Mouse (Mus musculus) olfactory bulb, adult 2 months (tissue): ENCODE results near the gene C3. TPM values are rescaled to one million over a fixed set of nuclear protein-coding genes. Genes with fewer than 3 reads are reported as not detected.

ENCODE experiments used
- H3K27ac ChIP-seq: fragments of 200-500 bp; 2 replicates; pipeline ENCODE4 v1.5.1; 2012; ENCODE audit warnings: low read depth, low read length; ENCODE audit not compliant: insufficient read depth
- H3K4me1 ChIP-seq: fragments of 200-500 bp; 2 replicates; pipeline ENCODE4 v1.6.1; 2012; ENCODE audit warnings: low read length; ENCODE audit not compliant: control insufficient read depth, insufficient read depth
- H3K4me3 ChIP-seq: fragments of 200-500 bp; 2 replicates; pipeline ENCODE4 v1.5.1; 2012; ENCODE audit warnings: mild to moderate bottlenecking, low read depth, low read length, moderate library complexity; ENCODE audit not compliant: insufficient read depth
- CTCF ChIP-seq: fragments of 200-500 bp; IDR thresholded peaks from 2 replicates; pipeline ENCODE4 v1.5.1; 2012; ENCODE audit warnings: low read depth, mild to moderate bottlenecking, low read length, moderate library complexity; ENCODE audit not compliant: insufficient read depth
- POLR2A ChIP-seq: fragments of 200-500 bp; IDR thresholded peaks from 2 replicates; pipeline ENCODE4 v1.6.1; 2012; ENCODE audit warnings: mild to moderate bottlenecking, low read depth, low read length, moderate library complexity; ENCODE audit not compliant: insufficient read depth
- WGBS: fragments of 180-500 bp; shearing (Covaris S2); methylation state at CpG from one replicate; pipeline ENCODE4 v1.1.7; 2018; 5-methylcytosine and 5-hydroxymethylcytosine counted together
- polyA plus RNA-seq: library from polyadenylated mRNA; stranded (reverse); fragments of >200 nt; gene quantifications from 2 replicates; pipeline ENCODE4 v1.2.4, GENCODE M21; 2012; ENCODE audit warnings: low replicate concordance; ENCODE audit not compliant: missing spikeins, insufficient read depth, insufficient read length

C3 gene
- polyA plus RNA-seq, 1 experiment, result not detected

GRCm38 (mm10) chr17:57232200-57232599 lies 4.3 kb upstream of the C3 start:
- no peaks in the 10 kb centered on the region for H3K4me1 ChIP-seq
- no peak overlapping the region for H3K4me3 ChIP-seq
- 86% methylated on average over 1 of the region's 1 CpGs for WGBS
- TF ChIP-seq POLR2A, result no peak
- H3K27ac ChIP-seq, result no peak overlapping the region

- Histone ChIP-seq H3K4me1 (no peaks in the 10 kb centered on the region), H3K4me3 (no peak overlapping the region), H3K27ac (no peak overlapping the region)
- TF ChIP-seq POLR2A, result no peak
- TF ChIP-seq CTCF, result no peak
Observed at GRCm38 (mm10) chr17:57231321-57231771, 3.4 kb upstream of the C3 start.

GRCm38 (mm10) chr17:57230728-57231125 lies 2.8 kb upstream of the C3 start:
- TF ChIP-seq POLR2A (no peak), CTCF (no peak)
- WGBS, result 57% methylated on average over 6 of the region's 6 CpGs
- no peak overlapping the region for H3K27ac ChIP-seq
- no peaks in the 10 kb centered on the region for H3K4me1 ChIP-seq
- no peak overlapping the region for H3K4me3 ChIP-seq

GRCm38 (mm10) chr17:57229851-57230727 lies 2.2 kb upstream of the C3 start:
- H3K27ac ChIP-seq, result no peak overlapping the region
- H3K4me1 ChIP-seq, result no peaks in the 10 kb centered on the region
- WGBS, result 73% methylated on average over 15 of the region's 15 CpGs
- no peak overlapping the region for H3K4me3 ChIP-seq
- TF ChIP-seq POLR2A (no peak), CTCF (no peak)

- H3K4me3 ChIP-seq, result no peak overlapping the region
- no peak overlapping the region for H3K27ac ChIP-seq
- 79% methylated on average over 3 of the region's 3 CpGs for WGBS
- TF ChIP-seq CTCF (no peak), POLR2A (no peak)
- no peaks in the 10 kb centered on the region for H3K4me1 ChIP-seq
Observed at GRCm38 (mm10) chr17:57228873-57229272, 937 bp upstream of the C3 start.

GRCm38 (mm10) chr17:57227468-57227867 lies 468 bp downstream of the C3 start:
- 96% methylated on average over 2 of the region's 2 CpGs for WGBS
- no peak overlapping the region for H3K4me3 ChIP-seq
- no peak overlapping the region for H3K27ac ChIP-seq
- H3K4me1 ChIP-seq, result no peaks in the 10 kb centered on the region
- no peak for TF ChIP-seq POLR2A
- TF ChIP-seq CTCF, result no peak

GRCm38 (mm10) chr17:57223313-57223712 lies 4.6 kb downstream of the C3 start:
- Histone ChIP-seq H3K27ac (no peak overlapping the region), H3K4me1 (0 out of 2 replicates have a peak, but pooled peaks cover 3% of the 10 kb centered on the region), H3K4me3 (no peak overlapping the region)
- 75% methylated on average over 9 of the region's 9 CpGs for whole genome bisulfite sequencing
- TF ChIP-seq CTCF (no peak), POLR2A (no peak)

GRCm38 (mm10) chr17:57221911-57222310 lies 6.0 kb downstream of the C3 start:
- no peak overlapping the region for H3K27ac ChIP-seq
- WGBS, result 89% methylated on average over 4 of the region's 4 CpGs
- 0 out of 2 replicates have a peak, but pooled peaks cover 3% of the 10 kb centered on the region for H3K4me1 ChIP-seq
- no peak overlapping the region for H3K4me3 ChIP-seq
- TF ChIP-seq POLR2A (no peak), CTCF (no peak)

- Histone ChIP-seq H3K27ac (no peak overlapping the region), H3K4me1 (0 out of 2 replicates have a peak, but pooled peaks cover 3% of the 10 kb centered on the region), H3K4me3 (no peak overlapping the region)
- 18% methylated on average over 3 of the region's 3 CpGs for WGBS
- TF ChIP-seq CTCF, result no peak
- TF ChIP-seq POLR2A, result no peak
Observed at GRCm38 (mm10) chr17:57219884-57220207, 8.1 kb downstream of the C3 start.
